Mouse (Mus musculus): Measurements from ENCODE around the gene Loxl3.

The Loxl3 gene

GRCm38 (mm10) chr6:83032769-83033191, 1.2 kb upstream of the Loxl3 start:
- Histone ChIP-seq H3K4me3 (replicated peaks; ENCODE audit: low read length) (peak overlapping the region; percentile 78), H3K27me3 (ENCODE audit: insufficient read depth, low read length) (peaks cover 97% of the 10 kb centered on the region), H3K9me3 (ENCODE audit: low read length) (no peaks in the 10 kb centered on the region), H3K4me1 (replicated peaks; ENCODE audit: low read depth, low read length) (peaks cover 47% of the 10 kb centered on the region), H3K36me3 (ENCODE audit: insufficient read depth, low read length) (no peaks in the 10 kb centered on the region)
- TF ChIP-seq NANOG (IDR thresholded peaks at IDR 0.05; ENCODE audit: borderline replicate concordance, low read length) (no peak), CTCF (conservative IDR thresholded peaks at IDR 0.05; ENCODE audit: low read length) (no peak), POU5F1 (IDR thresholded peaks at IDR 0.05; ENCODE audit: borderline replicate concordance, low read length) (no peak)

- H3K9me3 ChIP-seq (ENCODE audit: low read length) = no peaks in the 10 kb centered on the region
- peak overlapping the region; percentile 78; the same call in 1 of the 2 replicates for H3K4me3 ChIP-seq (replicated peaks; ENCODE audit: low read length)
- H3K27me3 ChIP-seq (ENCODE audit: insufficient read depth, low read length) = peaks cover 88% of the 10 kb centered on the region
- no peaks in the 10 kb centered on the region for H3K36me3 ChIP-seq (ENCODE audit: insufficient read depth, low read length)
- no peak for TF ChIP-seq POU5F1 (IDR thresholded peaks at IDR 0.05; ENCODE audit: borderline replicate concordance, low read length)
- TF ChIP-seq CTCF (conservative IDR thresholded peaks at IDR 0.05; ENCODE audit: low read length) = no peak
- no peak for TF ChIP-seq NANOG (IDR thresholded peaks at IDR 0.05; ENCODE audit: borderline replicate concordance, low read length)
- H3K4me1 ChIP-seq (replicated peaks; ENCODE audit: low read depth, low read length) = peaks cover 56% of the 10 kb centered on the region
These were observed 586 bp downstream of the Loxl3 start for GRCm38 (mm10) chr6:83034463-83035055.

- TF ChIP-seq NANOG (IDR thresholded peaks at IDR 0.05; ENCODE audit: borderline replicate concordance, low read length) = no peak
- TF ChIP-seq POU5F1 (IDR thresholded peaks at IDR 0.05; ENCODE audit: borderline replicate concordance, low read length) = no peak
- TF ChIP-seq CTCF (conservative IDR thresholded peaks at IDR 0.05; ENCODE audit: low read length) = no peak
- H3K4me1 ChIP-seq (replicated peaks; ENCODE audit: low read depth, low read length) = peaks cover 30% of the 10 kb centered on the region
- H3K36me3 ChIP-seq (ENCODE audit: insufficient read depth, low read length) = no peaks in the 10 kb centered on the region
- H3K4me3 ChIP-seq (replicated peaks; ENCODE audit: low read length) = no peak overlapping the region
- H3K27me3 ChIP-seq (ENCODE audit: insufficient read depth, low read length) = peaks cover 64% of the 10 kb centered on the region
- no peaks in the 10 kb centered on the region for H3K9me3 ChIP-seq (ENCODE audit: low read length)
These were observed 3.2 kb downstream of the Loxl3 start for GRCm38 (mm10) chr6:83037188-83037587.

- TF ChIP-seq POU5F1 (IDR thresholded peaks at IDR 0.05; ENCODE audit: borderline replicate concordance, low read length) (no peak), CTCF (conservative IDR thresholded peaks at IDR 0.05; ENCODE audit: low read length) (no peak), NANOG (IDR thresholded peaks at IDR 0.05; ENCODE audit: borderline replicate concordance, low read length) (no peak)
- peaks cover 30% of the 10 kb centered on the region for H3K4me1 ChIP-seq (replicated peaks; ENCODE audit: low read depth, low read length)
- peak overlapping the region; percentile 41; the same call in 1 of the 2 replicates for H3K4me3 ChIP-seq (replicated peaks; ENCODE audit: low read length)
- no peaks in the 10 kb centered on the region for H3K36me3 ChIP-seq (ENCODE audit: insufficient read depth, low read length)
- no peaks in the 10 kb centered on the region for H3K9me3 ChIP-seq (ENCODE audit: low read length)
- H3K27me3 ChIP-seq (ENCODE audit: insufficient read depth, low read length) = peaks cover 52% of the 10 kb centered on the region
These were observed 4.6 kb downstream of the Loxl3 start for GRCm38 (mm10) chr6:83038496-83039012.

- H3K27me3 ChIP-seq (ENCODE audit: insufficient read depth, low read length) = peaks cover 42% of the 10 kb centered on the region
- TF ChIP-seq NANOG (IDR thresholded peaks at IDR 0.05; ENCODE audit: borderline replicate concordance, low read length) (no peak), CTCF (conservative IDR thresholded peaks at IDR 0.05; ENCODE audit: low read length) (no peak)
- no peak overlapping the region for H3K4me3 ChIP-seq (replicated peaks; ENCODE audit: low read length)
- no peaks in the 10 kb centered on the region for H3K36me3 ChIP-seq (ENCODE audit: insufficient read depth, low read length)
- H3K9me3 ChIP-seq (ENCODE audit: low read length) = no peaks in the 10 kb centered on the region
- peaks cover 32% of the 10 kb centered on the region for H3K4me1 ChIP-seq (replicated peaks; ENCODE audit: low read depth, low read length)
These were observed 6.6 kb downstream of the Loxl3 start for GRCm38 (mm10) chr6:83040601-83041000.

- H3K4me1 ChIP-seq (replicated peaks; ENCODE audit: low read depth, low read length) = peaks cover 25% of the 10 kb centered on the region
- peaks cover 37% of the 10 kb centered on the region for H3K27me3 ChIP-seq (ENCODE audit: insufficient read depth, low read length)
- TF ChIP-seq CTCF (conservative IDR thresholded peaks at IDR 0.05; ENCODE audit: low read length) (no peak), NANOG (IDR thresholded peaks at IDR 0.05; ENCODE audit: borderline replicate concordance, low read length) (no peak), POU5F1 (IDR thresholded peaks at IDR 0.05; ENCODE audit: borderline replicate concordance, low read length) (no peak)
- peak overlapping the region; percentile 23; the same call in 1 of the 2 replicates for H3K4me3 ChIP-seq (replicated peaks; ENCODE audit: low read length)
- no peaks in the 10 kb centered on the region for H3K36me3 ChIP-seq (ENCODE audit: insufficient read depth, low read length)
- peaks cover 4% of the 10 kb centered on the region; the same call in 1 of the 2 replicates for H3K9me3 ChIP-seq (ENCODE audit: low read length)
These were observed 9.6 kb downstream of the Loxl3 start for GRCm38 (mm10) chr6:83043561-83043960.

- H3K36me3 ChIP-seq (ENCODE audit: insufficient read depth, low read length) = no peaks in the 10 kb centered on the region
- H3K27me3 ChIP-seq (ENCODE audit: insufficient read depth, low read length) = peaks cover 41% of the 10 kb centered on the region
- TF ChIP-seq NANOG (IDR thresholded peaks at IDR 0.05; ENCODE audit: borderline replicate concordance, low read length) (no peak), CTCF (conservative IDR thresholded peaks at IDR 0.05; ENCODE audit: low read length) (no peak), POU5F1 (IDR thresholded peaks at IDR 0.05; ENCODE audit: borderline replicate concordance, low read length) (no peak)
- H3K4me3 ChIP-seq (replicated peaks; ENCODE audit: low read length) = peak overlapping the region; percentile 23; the same call in 1 of the 2 replicates
- peaks cover 4% of the 10 kb centered on the region; the same call in 1 of the 2 replicates for H3K9me3 ChIP-seq (ENCODE audit: low read length)
- peaks cover 24% of the 10 kb centered on the region for H3K4me1 ChIP-seq (replicated peaks; ENCODE audit: low read depth, low read length)
These were observed 10.0 kb downstream of the Loxl3 start for GRCm38 (mm10) chr6:83043993-83044392.

- peaks cover 4% of the 10 kb centered on the region; the same call in 1 of the 2 replicates for H3K9me3 ChIP-seq (ENCODE audit: low read length)
- no peaks in the 10 kb centered on the region for H3K36me3 ChIP-seq (ENCODE audit: insufficient read depth, low read length)
- H3K27me3 ChIP-seq (ENCODE audit: insufficient read depth, low read length) = peaks cover 45% of the 10 kb centered on the region
- no peak overlapping the region for H3K4me3 ChIP-seq (replicated peaks; ENCODE audit: low read length)
- peaks cover 31% of the 10 kb centered on the region for H3K4me1 ChIP-seq (replicated peaks; ENCODE audit: low read depth, low read length)
- TF ChIP-seq NANOG (IDR thresholded peaks at IDR 0.05; ENCODE audit: borderline replicate concordance, low read length) (no peak), POU5F1 (IDR thresholded peaks at IDR 0.05; ENCODE audit: borderline replicate concordance, low read length) (no peak), CTCF (conservative IDR thresholded peaks at IDR 0.05; ENCODE audit: low read length) (no peak)
These were observed 10.8 kb downstream of the Loxl3 start for GRCm38 (mm10) chr6:83044742-83045141.

Measured in E14TG2a.4 (cell line).